ENCODE assay signal across 19 mouse cellular contexts in the genomic region with DNA sequence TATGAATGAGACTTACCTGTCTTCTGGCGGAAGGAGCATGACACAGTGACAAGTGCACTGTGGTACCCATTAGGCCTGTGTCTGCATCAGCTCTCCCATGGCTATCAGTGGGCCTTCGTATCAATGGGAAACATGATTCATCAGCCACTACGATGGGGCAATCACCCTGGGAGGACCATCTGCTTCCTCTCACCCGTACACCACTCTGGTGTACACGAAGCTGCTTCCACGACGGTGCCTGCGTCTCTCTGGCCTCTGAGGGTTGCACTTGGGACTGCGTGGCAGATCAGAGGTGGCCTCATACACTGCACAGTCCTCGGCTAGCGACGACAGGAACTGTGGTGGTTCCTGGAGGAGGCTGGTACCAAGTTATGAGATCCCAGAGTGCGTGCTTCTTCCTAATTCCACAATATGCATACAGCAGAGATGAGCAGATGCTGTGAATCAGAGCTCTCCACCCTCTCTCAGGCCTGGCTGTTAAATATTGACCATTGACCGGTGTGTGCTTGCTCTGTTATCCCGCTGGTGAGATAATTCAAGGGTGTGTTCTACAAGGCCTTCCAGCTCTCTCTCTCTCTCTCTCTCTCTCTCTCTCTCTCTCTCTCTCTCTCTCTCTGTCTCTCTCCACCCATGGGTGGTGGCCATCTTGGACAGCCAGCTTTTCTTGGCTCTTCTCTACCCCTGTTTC. TPM values are rescaled to one million over a fixed set of nuclear protein-coding genes. Genes with fewer than 3 reads are reported as not detected.
DNase-seq lines count a peak whose midpoint lies in the region; ATAC-seq and TF ChIP-seq lines count a peak whose summit lies in the region.
"Had no signal": no experiment of that assay in that cellular context is flagged by ENCODE, and none has a peak within 500 bp of the region (broad histone marks: within the 10 kb centered on the region; RNA-seq: fewer than 3 reads in every experiment).

No protein-coding gene starts in this region.

- no peak for DNase-seq in layer of hippocampus, adult 2 months (ENCODE audit: low spot score in 2 of 2)
- no peak for DNase-seq in left cerebral cortex, adult 9 months (ENCODE audit: low spot score in 2 of 2)
- DNase-seq: cerebellum, adult 9-11 months; gastrocnemius, postnatal 25 days; heart, postnatal 4 days; kidney, adult 11 months; kidney, postnatal 4 days; right cerebral cortex, postnatal 14 days; thymus, adult 2 months had no signal

- no peaks in the 10 kb centered on the region for H3K36me3 ChIP-seq in midbrain, embryonic 13.5 days
- H3K36me3 ChIP-seq in midbrain, embryonic 15.5 days (replicated peaks) = no peaks in the 10 kb centered on the region
- H3K36me3 ChIP-seq in intestine, postnatal 0 days (ENCODE audit: control insufficient read depth, insufficient read depth) = no peaks in the 10 kb centered on the region
- no peaks in the 10 kb centered on the region for H3K36me3 ChIP-seq in megakaryocyte, embryonic 14.5 days (replicated peaks; ENCODE audit: low read length)
- H3K36me3 ChIP-seq in hindbrain, embryonic 16.5 days (ENCODE audit: control insufficient read depth, insufficient read depth, low read length) = no peaks in the 10 kb centered on the region
- H3K36me3 ChIP-seq: limb, embryonic 12.5 days had no signal

- no peaks in the 10 kb centered on the region for H3K4me1 ChIP-seq in midbrain, embryonic 13.5 days (replicated peaks)
- no peaks in the 10 kb centered on the region for H3K4me1 ChIP-seq in midbrain, embryonic 15.5 days
- 0 out of 2 replicates have a peak, but pooled peaks cover 3% of the 10 kb centered on the region for H3K4me1 ChIP-seq in intestine, postnatal 0 days (replicated peaks; ENCODE audit: control insufficient read depth, insufficient read depth, low read length)
- H3K4me1 ChIP-seq in megakaryocyte, embryonic 14.5 days = peaks cover 4% of the 10 kb centered on the region; the same call in 1 of the 2 replicates
- no peaks in the 10 kb centered on the region for H3K4me1 ChIP-seq in hindbrain, embryonic 16.5 days (ENCODE audit: control insufficient read depth, insufficient read depth, low read depth, low read length)
- H3K4me1 ChIP-seq: limb, embryonic 12.5 days had no signal

- H3K4me3 ChIP-seq in midbrain, embryonic 13.5 days (replicated peaks) = no peak overlapping the region
- no peak overlapping the region for H3K4me3 ChIP-seq in midbrain, embryonic 15.5 days
- H3K4me3 ChIP-seq in intestine, postnatal 0 days (ENCODE audit: low read depth, low read length) = no peak overlapping the region
- H3K4me3 ChIP-seq in megakaryocyte, embryonic 14.5 days (replicated peaks) = peak overlapping the region; percentile 74
- H3K4me3 ChIP-seq in layer of hippocampus, adult 2 months = no peak overlapping the region
- no peak overlapping the region for H3K4me3 ChIP-seq in hindbrain, embryonic 16.5 days (ENCODE audit: low read length)
- H3K4me3 ChIP-seq: limb, embryonic 12.5 days had no signal

- 90% methylated on average over 15 of the region's 15 CpGs for WGBS in midbrain, embryonic 13.5 days
- WGBS in midbrain, embryonic 15.5 days = 90% methylated on average over 15 of the region's 15 CpGs
- WGBS in intestine, postnatal 0 days = 30% methylated on average over 15 of the region's 15 CpGs
- 86% methylated on average over 15 of the region's 15 CpGs for WGBS in hindbrain, embryonic 16.5 days

- H3K4me2 ChIP-seq in midbrain, embryonic 13.5 days (replicated peaks) = no peak overlapping the region
- no peak overlapping the region for H3K4me2 ChIP-seq in midbrain, embryonic 15.5 days
- 0 out of 2 replicates have a peak overlapping the region, but pooled peaks have one; percentile 17 for H3K4me2 ChIP-seq in intestine, postnatal 0 days (replicated peaks; ENCODE audit: low read depth)
- H3K4me2 ChIP-seq in hindbrain, embryonic 16.5 days (ENCODE audit: low read length) = no peak overlapping the region
- H3K4me2 ChIP-seq: heart, embryonic 11.5 days; limb, embryonic 12.5 days had no signal

- H3K9ac ChIP-seq in midbrain, embryonic 13.5 days (replicated peaks) = no peak overlapping the region
- H3K9ac ChIP-seq in midbrain, embryonic 15.5 days = no peak overlapping the region
- H3K9ac ChIP-seq in intestine, postnatal 0 days (ENCODE audit: low read depth, low read length) = no peak overlapping the region
- no peak overlapping the region for H3K9ac ChIP-seq in hindbrain, embryonic 16.5 days (ENCODE audit: low read depth, low read length)
- H3K9ac ChIP-seq: limb, embryonic 12.5 days had no signal

- 0 out of 2 replicates have a peak, but pooled peaks have one; percentile 45 for ATAC-seq in midbrain, embryonic 13.5 days
- no peak for ATAC-seq in midbrain, embryonic 15.5 days (replicated peaks)
- peak; percentile 69 for ATAC-seq in intestine, postnatal 0 days
- ATAC-seq in hindbrain, embryonic 16.5 days = no peak
- ATAC-seq: lung, postnatal 0 days; midbrain, embryonic 16.5 days had no signal

- no peaks in the 10 kb centered on the region for H3K9me3 ChIP-seq in midbrain, embryonic 13.5 days
- H3K9me3 ChIP-seq in midbrain, embryonic 15.5 days = no peaks in the 10 kb centered on the region
- no peaks in the 10 kb centered on the region for H3K9me3 ChIP-seq in intestine, postnatal 0 days (ENCODE audit: control insufficient read depth)
- H3K9me3 ChIP-seq in megakaryocyte, embryonic 14.5 days = peaks cover 9% of the 10 kb centered on the region
- H3K9me3 ChIP-seq in hindbrain, embryonic 16.5 days (ENCODE audit: control insufficient read depth, low read length) = no peaks in the 10 kb centered on the region

- no peak for TF ChIP-seq CTCF in intestine, postnatal 0 days (IDR thresholded peaks at IDR 0.05; ENCODE audit: low read depth)
- TF ChIP-seq CTCF in layer of hippocampus, adult 2 months (conservative IDR thresholded peaks at IDR 0.05) = no peak

- no peak overlapping the region for H3K27ac ChIP-seq in midbrain, embryonic 13.5 days
- H3K27ac ChIP-seq in midbrain, embryonic 15.5 days = no peak overlapping the region
- no peak overlapping the region for H3K27ac ChIP-seq in intestine, postnatal 0 days (ENCODE audit: low read depth, low read length)
- no peak overlapping the region for H3K27ac ChIP-seq in layer of hippocampus, adult 2 months
- H3K27ac ChIP-seq in hindbrain, embryonic 16.5 days (ENCODE audit: low read depth, low read length) = no peak overlapping the region
- H3K27ac ChIP-seq: limb, embryonic 12.5 days had no signal

- H3K27me3 ChIP-seq in midbrain, embryonic 13.5 days = no peaks in the 10 kb centered on the region
- H3K27me3 ChIP-seq in midbrain, embryonic 15.5 days (replicated peaks) = no peaks in the 10 kb centered on the region
- H3K27me3 ChIP-seq in intestine, postnatal 0 days (replicated peaks; ENCODE audit: control insufficient read depth, insufficient read depth, low read length) = no peaks in the 10 kb centered on the region
- H3K27me3 ChIP-seq in megakaryocyte, embryonic 14.5 days (replicated peaks) = peaks cover 8% of the 10 kb centered on the region
- H3K27me3 ChIP-seq in hindbrain, embryonic 16.5 days (replicated peaks; ENCODE audit: control insufficient read depth, insufficient read depth, low read length) = no peaks in the 10 kb centered on the region
- H3K27me3 ChIP-seq: CH12.LX; limb, embryonic 12.5 days had no signal

RNA-seq across cellular contexts. Expression of gene Map3k1, which starts 9.6 kb away (rescaled TPM):
- polyA plus RNA-seq in midbrain, embryonic 13.5 days (2015; fragmentation: Nextera tagmentation; extraction: Ambion mirVana) = 12.0 and 12.6 TPM in 2 replicates
- polyA plus RNA-seq in midbrain, embryonic 15.5 days (2015; fragmentation: Nextera tagmentation; extraction: Ambion mirVana) = 10.5 and 12.2 TPM in 2 replicates
- 11.8 and 14.6 TPM in 2 replicates for polyA plus RNA-seq in intestine, postnatal 0 days (2015; fragmentation: Nextera tagmentation; extraction: Ambion mirVana)
- polyA plus RNA-seq in megakaryocyte, embryonic 14.5 days (2012; ENCODE audit: insufficient read depth, low replicate concordance) = 5.7 TPM in 1 of 2 replicates, not detected in the other
- 10 to 100 TPM in 1 of 2 experiments, 1 to 10 TPM in 1; 9.4 to 11.2 TPM for total RNA-seq in layer of hippocampus, adult 2 months (2021)
- 12.1 and 13.5 TPM in 2 replicates for polyA plus RNA-seq in hindbrain, embryonic 16.5 days (2015; fragmentation: Nextera tagmentation; extraction: Ambion mirVana)

Comparison
In these comparisons a context has a peak if more than half of its experiments do, and no peak if none do; other contexts are left out.
1. ATAC-seq: peak in midbrain, embryonic 13.5 days (single experiment) and intestine, postnatal 0 days (single experiment); none in midbrain, embryonic 15.5 days (single experiment) and hindbrain, embryonic 16.5 days (single experiment).